Mouse (Mus musculus) heart, embryonic 13.5 days (tissue): ENCODE measurements around the gene Eml3. TPM values are rescaled to one million over a fixed set of nuclear protein-coding genes. Genes with fewer than 3 reads are reported as not detected.
"Not testable (repeated sequence)": the region's sequence is repeated elsewhere in the genome, so short reads cannot be mapped to it uniquely, and the experiment has no call there.

Source experiments
- ATAC-seq: fragments of 200-750 bp; cut with Nextera tagmentation; 2 replicates; pipeline ENCODE4 v1.8.0; 2017; ENCODE audit warnings: moderate TSS enrichment; ENCODE audit not compliant: insufficient number of reproducible peaks, low FRiP score, low TSS enrichment; ENCODE audit errors: extremely low read depth
- H3K27ac ChIP-seq: fragments of 300-500 bp; sonication (generic); replicated peaks from 2 replicates; pipeline ENCODE4 v1.5.1; 2015; ENCODE audit warnings: moderate library complexity, mild to moderate bottlenecking, inconsistent platforms
- H3K27me3 ChIP-seq: fragments of 300-500 bp; sonication (generic); replicated peaks from 2 replicates; pipeline ENCODE4 v1.6.1; 2015; ENCODE audit warnings: mild to moderate bottlenecking, inconsistent platforms
- H3K36me3 ChIP-seq: fragments of 300-500 bp; sonication (generic); 2 replicates; pipeline ENCODE4 v1.6.1; 2015; ENCODE audit warnings: mild to moderate bottlenecking, inconsistent platforms
- H3K4me1 ChIP-seq: fragments of 300-500 bp; sonication (generic); 2 replicates; pipeline ENCODE4 v1.6.1; 2015; ENCODE audit warnings: inconsistent platforms
- H3K4me2 ChIP-seq: fragments of 300-500 bp; sonication (generic); 2 replicates; pipeline ENCODE4 v1.6.1; 2015; ENCODE audit warnings: inconsistent platforms, mild to moderate bottlenecking, moderate library complexity
- H3K4me3 ChIP-seq: fragments of 300-500 bp; sonication (generic); 2 replicates; pipeline ENCODE4 v1.5.1; 2015; ENCODE audit warnings: moderate library complexity, mild to moderate bottlenecking, inconsistent platforms
- H3K9ac ChIP-seq: fragments of 300-500 bp; sonication (generic); 2 replicates; pipeline ENCODE4 v1.6.1; 2015; ENCODE audit warnings: inconsistent platforms, mild to moderate bottlenecking, moderate library complexity
- H3K9me3 ChIP-seq: fragments of 300-500 bp; sonication (generic); 2 replicates; pipeline ENCODE4 v1.6.1; 2016; ENCODE audit warnings: inconsistent platforms
- WGBS: fragments of 180-500 bp; shearing (Covaris S2); methylation state at CpG from one replicate; pipeline ENCODE4 v1.1.7; 2015; ENCODE audit warnings: mixed read lengths; 5-methylcytosine and 5-hydroxymethylcytosine counted together
- polyA plus RNA-seq: library from polyadenylated mRNA; unstranded; fragments of >200 nt; fragmentation: Nextera tagmentation; extraction: Ambion mirVana; gene quantifications from 2 replicates; pipeline ENCODE4 v1.2.1, GENCODE M21; 2015

The Eml3 gene
- polyA plus RNA-seq, 1 experiment from 2014 or later, result 14.9 TPM

GRCm38 (mm10) chr19:8954171-8954570 is 24.8 kb downstream of the Eml3 start:
- Histone ChIP-seq H3K4me1 (peaks cover 24% of the 10 kb centered on the region), H3K36me3 (peaks cover 74% of the 10 kb centered on the region), H3K4me2 (peak overlapping the region; percentile 85), H3K4me3 (peak overlapping the region; percentile 71), H3K27ac (peak overlapping the region; percentile 71), H3K9me3 (no peaks in the 10 kb centered on the region), H3K27me3 (no peaks in the 10 kb centered on the region), H3K9ac (peak overlapping the region; percentile 86)
- WGBS, result 8% methylated on average over 9 of the region's 9 CpGs
- ATAC-seq, result no peak

- 83% methylated on average over 2 of the region's 2 CpGs for WGBS
- Histone ChIP-seq H3K36me3 (peaks cover 84% of the 10 kb centered on the region), H3K4me1 (peaks cover 12% of the 10 kb centered on the region), H3K4me2 (no peak overlapping the region), H3K9ac (no peak overlapping the region), H3K9me3 (no peaks in the 10 kb centered on the region), H3K27ac (no peak overlapping the region), H3K4me3 (no peak overlapping the region), H3K27me3 (no peaks in the 10 kb centered on the region)
- ATAC-seq, result no peak
Measured at GRCm38 (mm10) chr19:8962256-8962655, 32.9 kb downstream of the Eml3 start.

DNA sequence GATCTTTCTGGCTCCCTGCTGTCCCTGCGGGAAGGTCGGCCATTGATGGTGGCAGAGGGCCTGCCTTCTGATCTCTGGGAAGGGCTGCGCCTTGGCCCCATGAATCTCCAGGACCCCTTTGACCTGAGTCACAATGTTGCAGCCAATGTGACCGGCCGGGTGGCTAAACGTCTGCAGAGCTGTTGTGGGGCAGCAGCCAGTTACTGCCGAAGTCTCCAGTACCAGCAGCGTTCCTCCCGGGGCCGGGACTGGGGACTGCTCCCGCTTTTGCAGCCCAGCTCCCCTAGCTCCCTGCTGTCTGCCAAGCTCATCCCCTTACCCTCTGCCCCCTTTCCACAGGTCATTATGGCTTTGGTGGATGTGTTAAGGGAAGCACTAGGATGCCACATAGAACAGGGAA is 35.7 kb downstream of the Eml3 start:
- Histone ChIP-seq H3K9me3 (no peaks in the 10 kb centered on the region), H3K36me3 (peaks cover 75% of the 10 kb centered on the region), H3K4me2 (peak overlapping the region; percentile 82), H3K9ac (peak overlapping the region; percentile 90), H3K27me3 (no peaks in the 10 kb centered on the region), H3K4me1 (peaks cover 30% of the 10 kb centered on the region), H3K4me3 (no peak overlapping the region), H3K27ac (peak overlapping the region; percentile 96; the same call in 1 of the 2 replicates)
- 84% methylated on average over 11 of the region's 11 CpGs for WGBS
- no peak for ATAC-seq

GRCm38 (mm10) chr19:8965771-8966170 is 36.4 kb downstream of the Eml3 start:
- Histone ChIP-seq H3K4me3 (peak overlapping the region; percentile 76), H3K27ac (peak overlapping the region; percentile 96), H3K9me3 (no peaks in the 10 kb centered on the region), H3K9ac (peak overlapping the region; percentile 90), H3K27me3 (no peaks in the 10 kb centered on the region), H3K4me1 (peaks cover 30% of the 10 kb centered on the region), H3K36me3 (peaks cover 75% of the 10 kb centered on the region), H3K4me2 (peak overlapping the region; percentile 82)
- 66% methylated on average over 8 of the region's 8 CpGs for WGBS
- no peak for ATAC-seq

DNA sequence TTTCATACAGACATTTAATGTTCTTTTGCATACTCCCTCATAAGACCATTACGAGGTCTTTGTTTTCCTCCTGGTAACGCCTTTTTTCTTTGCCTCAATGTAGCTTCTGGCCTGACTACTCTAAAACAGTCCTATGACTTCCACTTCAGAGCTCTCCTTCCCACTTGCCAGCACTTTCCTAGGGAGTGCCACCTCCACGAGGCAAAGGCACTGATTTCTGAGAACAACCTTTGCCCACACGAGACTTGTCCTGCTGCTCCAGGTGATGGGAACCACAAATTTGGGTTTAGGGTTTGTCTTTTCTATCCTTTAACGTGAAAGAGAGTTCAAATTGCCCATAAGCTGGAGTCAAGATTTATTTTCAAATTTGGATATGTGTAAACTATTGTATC is 36.8 kb downstream of the Eml3 start:
- peaks cover 30% of the 10 kb centered on the region for H3K4me1 ChIP-seq
- no peaks in the 10 kb centered on the region for H3K9me3 ChIP-seq
- H3K27me3 ChIP-seq, result no peaks in the 10 kb centered on the region
- ATAC-seq, result no peak
- peak overlapping the region; percentile 96 for H3K27ac ChIP-seq
- H3K4me2 ChIP-seq, result peak overlapping the region; percentile 82
- H3K36me3 ChIP-seq, result peaks cover 75% of the 10 kb centered on the region
- 34% methylated on average over 5 of the region's 5 CpGs for WGBS
- H3K4me3 ChIP-seq, result peak overlapping the region; percentile 76
- H3K9ac ChIP-seq, result peak overlapping the region; percentile 90

DNA sequence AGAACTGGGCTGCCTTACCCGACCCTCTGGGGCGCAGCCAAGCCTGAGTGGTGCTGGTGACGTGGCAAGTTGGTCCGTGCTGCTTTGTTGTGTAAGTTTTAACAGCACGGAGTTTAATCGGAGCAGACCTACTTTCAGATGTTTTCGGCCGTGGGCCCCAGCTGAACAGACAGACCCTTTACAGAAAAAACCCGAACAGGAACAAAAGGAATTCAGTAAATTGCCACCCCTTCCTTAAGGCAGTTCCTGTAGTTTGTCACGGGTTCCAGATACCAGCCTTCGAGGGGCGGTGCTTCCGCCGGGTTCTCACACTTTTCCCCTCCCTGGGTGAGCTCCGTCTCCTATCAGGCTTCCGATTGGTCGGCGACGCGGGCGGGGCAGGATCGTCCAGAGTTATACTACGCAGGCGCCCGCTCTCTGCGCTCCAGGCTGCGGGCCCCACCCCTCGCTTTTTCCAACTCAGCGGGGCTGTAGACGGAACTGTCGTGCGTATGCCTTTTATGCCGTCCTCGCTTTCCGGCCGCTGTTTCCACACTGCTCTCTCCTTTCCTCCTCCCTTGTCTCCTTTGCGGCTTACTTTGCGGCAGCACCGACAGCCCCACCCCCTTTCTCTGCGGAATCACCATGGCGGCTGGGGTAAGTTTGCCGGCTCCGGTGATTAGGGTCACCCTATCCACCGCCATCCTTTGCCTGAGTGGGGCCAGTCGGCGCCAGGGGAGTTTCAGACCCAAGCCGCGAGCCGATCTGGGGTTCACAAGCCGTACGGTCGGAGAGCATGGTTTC is 37.4 kb downstream of the Eml3 start, which contains the start of gene Eef1g:
TSS of gene Eef1g (plus strand) at position 452 of the 783 bp plus-strand sequence.
- WGBS, result under 1% methylated on average over 52 of the region's 52 CpGs

GRCm38 (mm10) chr19:8967373-8967743 is 38.0 kb downstream of the Eml3 start:
- ATAC-seq, result no peak
- under 1% methylated on average over 8 of the region's 8 CpGs for WGBS

More for the DNA sequence above, 37.4 kb downstream of the Eml3 start, which contains the start of gene Eef1g:
- ATAC-seq, result peak; percentile 100
- Histone ChIP-seq H3K9me3 (no peaks in the 10 kb centered on the region), H3K27ac (peak within 1 kb of the TSS; percentile 96), H3K4me1 (peaks cover 30% of the 10 kb centered on the region), H3K9ac (peak within 1 kb of the TSS; percentile 95), H3K4me3 (peak within 1 kb of the TSS; percentile 76), H3K27me3 (no peaks in the 10 kb centered on the region), H3K4me2 (peak within 1 kb of the TSS; percentile 94), H3K36me3 (peaks cover 75% of the 10 kb centered on the region)

GRCm38 (mm10) chr19:8967893-8968292 is 38.5 kb downstream of the Eml3 start:
- Histone ChIP-seq H3K36me3 (peaks cover 75% of the 10 kb centered on the region), H3K27ac (peak overlapping the region; percentile 81), H3K27me3 (no peaks in the 10 kb centered on the region), H3K4me2 (peak overlapping the region; percentile 94), H3K4me1 (peaks cover 30% of the 10 kb centered on the region), H3K4me3 (peak overlapping the region; percentile 76), H3K9ac (peak overlapping the region; percentile 95), H3K9me3 (no peaks in the 10 kb centered on the region)
- ATAC-seq, result no peak
- 1% methylated on average over 9 of the region's 9 CpGs for WGBS

More at GRCm38 (mm10) chr19:8967373-8967743, 38.0 kb downstream of the Eml3 start:
- Histone ChIP-seq H3K4me1 (peaks cover 30% of the 10 kb centered on the region), H3K4me3 (peak overlapping the region; percentile 76), H3K36me3 (peaks cover 75% of the 10 kb centered on the region), H3K27ac (peak overlapping the region; percentile 81), H3K4me2 (peak overlapping the region; percentile 94), H3K9ac (peak overlapping the region; percentile 95), H3K27me3 (no peaks in the 10 kb centered on the region), H3K9me3 (no peaks in the 10 kb centered on the region)

DNA sequence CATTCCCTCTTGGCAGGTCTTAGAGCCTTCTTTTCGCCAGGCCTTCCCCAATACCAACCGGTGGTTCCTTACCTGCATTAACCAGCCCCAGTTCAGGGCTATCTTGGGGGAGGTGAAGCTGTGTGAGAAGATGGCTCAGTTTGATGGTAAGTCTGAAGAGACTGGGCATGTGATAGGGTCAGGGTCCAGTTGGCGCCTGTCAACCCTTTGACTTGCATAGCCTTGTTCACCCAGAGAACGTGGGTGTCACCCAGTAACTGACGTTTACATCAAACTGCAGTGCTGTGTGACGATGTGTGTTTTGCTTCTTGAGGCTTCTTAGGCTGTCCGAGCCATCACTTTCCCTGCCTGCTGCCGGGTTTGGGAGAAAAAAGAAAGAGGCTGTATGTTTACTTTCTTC is 43.1 kb downstream of the Eml3 start:
- H3K9ac ChIP-seq, ATAC-seq, H3K9me3 ChIP-seq, H3K27ac ChIP-seq, H3K4me3 ChIP-seq, H3K4me2 ChIP-seq, H3K27me3 ChIP-seq: not testable (repeated sequence)
- WGBS, result 89% methylated on average over 8 of the region's 8 CpGs
- peaks cover 91% of the 10 kb centered on the region for H3K36me3 ChIP-seq
- peaks cover 30% of the 10 kb centered on the region for H3K4me1 ChIP-seq

GRCm38 (mm10) chr19:8974638-8975037 is 45.3 kb downstream of the Eml3 start:
- peaks cover 100% of the 10 kb centered on the region for H3K36me3 ChIP-seq
- H3K4me1 ChIP-seq, result peaks cover 12% of the 10 kb centered on the region
- no peak for ATAC-seq
- H3K4me3 ChIP-seq, result no peak overlapping the region
- H3K9me3 ChIP-seq, result no peaks in the 10 kb centered on the region
- 93% methylated on average over 1 of the region's 1 CpGs for WGBS
- H3K4me2 ChIP-seq, result no peak overlapping the region
- no peak overlapping the region for H3K27ac ChIP-seq
- no peak overlapping the region for H3K9ac ChIP-seq
- H3K27me3 ChIP-seq, result no peaks in the 10 kb centered on the region

GRCm38 (mm10) chr19:8975491-8975890 is 46.1 kb downstream of the Eml3 start:
- Histone ChIP-seq H3K9me3 (no peaks in the 10 kb centered on the region), H3K9ac (0 out of 2 replicates have a peak overlapping the region, but pooled peaks have one; percentile 0), H3K4me3 (no peak overlapping the region), H3K36me3 (peaks cover 100% of the 10 kb centered on the region), H3K4me1 (peaks cover 14% of the 10 kb centered on the region), H3K27ac (no peak overlapping the region), H3K27me3 (no peaks in the 10 kb centered on the region), H3K4me2 (no peak overlapping the region)
- ATAC-seq, result no peak
- WGBS, result 89% methylated on average over 2 of the region's 2 CpGs
